Mouse (Mus musculus): ENCODE results near the gene Thrsp. TPM values are rescaled to one million over a fixed set of nuclear protein-coding genes. Genes with fewer than 3 reads are reported as not detected.

The Thrsp gene
- polyA plus RNA-seq, 1 experiment, result 95.3 TPM

DNA sequence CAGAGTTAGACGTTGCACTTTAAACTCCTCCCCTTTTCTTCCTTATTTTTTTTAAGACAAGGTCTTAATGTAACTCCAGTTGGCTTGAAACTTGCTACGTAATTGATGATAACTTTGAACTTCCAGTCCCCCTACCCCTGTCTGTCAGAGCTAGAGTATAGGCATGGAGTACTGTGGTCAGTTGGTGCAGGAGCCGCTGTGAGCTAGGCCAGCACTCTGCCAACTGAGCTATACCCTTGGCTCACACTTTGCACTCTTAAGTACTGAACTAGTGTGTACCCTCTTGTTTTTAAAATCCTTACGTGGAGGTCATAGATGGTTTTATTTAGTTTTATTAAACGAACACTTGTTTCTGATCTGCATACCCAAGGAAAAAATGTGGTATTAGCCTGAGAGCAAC is 38.2 kb downstream of the Thrsp start:
- no peak for DNase-seq (ENCODE audit: low spot score)

DNA sequence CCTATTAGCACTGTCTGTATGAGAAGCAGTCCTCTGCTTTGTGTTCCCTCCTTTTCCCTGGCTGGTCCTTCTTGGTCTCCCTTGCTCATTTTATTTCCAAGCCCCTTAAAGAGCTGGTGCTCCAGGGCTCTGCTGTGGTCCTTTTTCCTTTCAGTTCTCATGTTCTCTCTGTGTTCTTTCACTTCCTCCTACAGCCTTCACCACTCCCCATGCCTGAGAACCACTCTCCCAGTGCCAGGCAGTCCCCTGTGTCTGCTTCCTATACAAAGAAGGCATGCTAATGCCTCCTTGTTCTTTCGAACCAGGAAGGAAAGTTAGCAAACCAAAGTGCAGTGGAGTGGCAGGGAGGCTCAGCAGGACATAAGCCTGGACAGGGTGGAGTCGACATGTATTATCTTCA is 41.6 kb downstream of the Thrsp start:
- no peak for DNase-seq (ENCODE audit: low spot score)

DNA sequence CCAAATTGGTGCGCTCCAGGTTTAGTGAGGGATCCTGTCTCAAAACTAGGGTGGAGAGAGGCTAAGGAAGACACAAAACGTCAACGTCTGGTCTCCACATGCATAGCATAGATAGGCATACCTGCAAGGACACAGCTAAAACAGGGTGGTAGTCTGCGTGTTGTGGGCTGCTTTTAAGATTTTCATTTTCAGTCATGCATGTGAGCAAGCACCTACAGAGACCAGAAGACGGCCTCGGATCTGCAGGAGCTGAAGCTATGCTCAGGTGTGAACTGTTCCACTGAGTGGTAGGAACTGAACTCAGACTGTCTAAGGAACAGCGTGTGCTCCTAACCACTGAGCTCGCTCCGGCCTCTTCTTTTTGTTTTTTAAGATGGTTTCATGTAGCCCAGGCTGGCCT is 42.4 kb downstream of the Thrsp start:
- DNase-seq (ENCODE audit: low spot score), result no peak

DNA sequence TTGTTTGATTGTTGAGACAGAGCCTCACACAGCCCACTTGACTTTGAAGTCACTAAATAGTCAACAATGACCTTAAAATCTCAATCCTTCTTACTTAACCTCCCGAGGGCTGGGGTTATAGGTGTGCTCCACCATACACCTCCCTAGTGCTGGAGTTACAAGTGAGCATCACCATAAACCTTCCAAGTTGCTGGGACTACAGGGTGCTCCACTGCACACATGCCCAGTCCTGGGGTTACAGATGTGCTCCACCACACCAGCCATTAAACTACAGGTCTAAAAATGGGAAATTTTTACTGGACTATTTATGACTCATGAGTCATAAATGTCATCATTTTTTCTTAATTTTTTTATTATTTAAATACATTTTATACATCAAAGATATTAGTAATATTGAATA is 51.6 kb downstream of the Thrsp start:
- no peak for DNase-seq (ENCODE audit: low spot score)

Other genes with a start within 250 kb of the Thrsp start
- gene Usp35, start 85.7 kb downstream of the Thrsp start, polyA plus RNA-seq (2012; rRNA removed), result 7.5 and 9.3 TPM in 2 replicates
- gene Kctd21, start 85.4 kb downstream of the Thrsp start, polyA plus RNA-seq (2012; rRNA removed), result 9.2 TPM in 2 replicates
- gene Alg8, start 46.1 kb downstream of the Thrsp start, polyA plus RNA-seq (2012; rRNA removed), result 11.0 and 14.4 TPM in 2 replicates
- gene Ndufc2, start 17.7 kb downstream of the Thrsp start, polyA plus RNA-seq (2012; rRNA removed), result 148 and 154 TPM in 2 replicates
- 1.2 and 1.4 TPM in 2 replicates for gene Kctd14, start 33.6 kb upstream of the Thrsp start, polyA plus RNA-seq (2012; rRNA removed)
- 52.5 and 53.3 TPM in 2 replicates for gene Ints4, start 63.2 kb upstream of the Thrsp start, polyA plus RNA-seq (2012; rRNA removed)
- 54.3 and 64.7 TPM in 2 replicates for gene Aamdc, start 161.8 kb upstream of the Thrsp start, polyA plus RNA-seq (2012; rRNA removed)
- gene Rsf1, start 162.2 kb upstream of the Thrsp start, polyA plus RNA-seq (2012; rRNA removed), result 6.3 and 12.6 TPM in 2 replicates

Measured in urinary bladder, adult 2 months (tissue).